Mouse (Mus musculus): Measurements from ENCODE around the gene Nr5a1.

DNA sequence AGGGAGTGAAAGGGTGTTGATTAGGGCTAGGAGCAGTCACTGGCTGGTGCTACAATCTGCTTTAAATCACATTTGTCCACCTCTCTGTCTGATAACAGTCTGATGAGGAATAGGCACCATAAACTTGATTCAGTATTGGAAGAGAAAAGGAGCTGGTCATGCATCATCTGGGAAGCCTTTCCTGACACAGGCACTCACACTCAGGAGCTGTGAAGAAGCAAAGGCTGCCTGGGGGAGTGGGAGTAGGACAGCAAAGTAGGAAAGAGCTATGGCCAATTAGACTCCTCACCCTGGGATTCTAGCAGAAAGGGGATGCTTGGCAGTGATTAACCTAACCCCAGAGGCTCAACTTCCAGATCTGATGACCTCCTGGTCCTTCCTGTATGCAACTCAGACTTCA lies 21.4 kb upstream of the Nr5a1 start:
- TF ChIP-seq CTCF (conservative IDR thresholded peaks at IDR 0.05; ENCODE audit: low read length), result no peak
- TF ChIP-seq NANOG (IDR thresholded peaks at IDR 0.05; ENCODE audit: borderline replicate concordance, low read length), result no peak

Data from E14TG2a.4 (cell line).